Mouse (Mus musculus) heart, adult 2 months (tissue): Measurements from ENCODE around the gene Cntrob.

Experiments
- CTCF ChIP-seq: fragments of 200-600 bp; IDR thresholded peaks from 2 replicates; pipeline ENCODE4 v1.8.1; 2022; ENCODE audit warnings: antibody characterized with exemption, mild to moderate bottlenecking, moderate library complexity
- EP300 ChIP-seq: fragments of 200-500 bp; IDR thresholded peaks from 2 replicates; pipeline ENCODE4 v1.6.1; 2011; ENCODE audit warnings: low read depth, low read length, control low read depth; ENCODE audit not compliant: insufficient read depth

- no peak for TF ChIP-seq CTCF
- TF ChIP-seq EP300: no peak
Observed at GRCm38 (mm10) chr11:69324749-69325148, 1.2 kb upstream of the Cntrob start.
